Mouse (Mus musculus): ENCODE data around the gene BC030870. TPM values are rescaled to one million over a fixed set of nuclear protein-coding genes. Genes with fewer than 3 reads are reported as not detected.

BC030870 gene
- polyA plus RNA-seq, 1 experiment from 2014 or later = 0.24 TPM

DNA sequence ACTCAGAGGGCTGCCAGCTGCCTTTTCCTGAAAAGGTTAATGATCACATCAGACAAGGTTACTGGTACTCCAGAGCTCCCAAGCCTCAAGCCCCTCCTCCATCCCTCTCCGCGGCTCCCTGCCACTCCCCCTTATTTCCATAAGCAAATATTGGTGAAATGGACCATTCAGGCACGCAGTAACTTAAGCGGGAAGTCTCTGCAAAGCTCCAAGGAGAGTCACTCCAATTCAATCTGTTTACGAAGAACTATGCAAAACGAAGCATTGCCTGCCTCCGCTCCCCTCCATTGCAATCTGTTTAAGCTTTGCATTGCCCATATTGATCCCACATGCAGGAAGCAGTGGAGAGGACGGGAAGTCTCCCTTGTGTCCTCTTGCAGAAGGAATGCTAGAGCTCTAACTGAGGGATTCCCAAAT, 92.2 kb downstream of the BC030870 start, which contains the start of gene Apela:
Gene Apela, minus strand, starts transcription at position 220 of the 417 bp plus-strand sequence.
- Histone ChIP-seq H3K27ac (ENCODE audit: low read length) (no peak within 1 kb of the TSS), H3K4me1 (ENCODE audit: control insufficient read depth, insufficient read depth, low read length) (no peaks in the 10 kb centered on the region; the same call in 1 of the 2 replicates), H3K9ac (ENCODE audit: low read length) (peak within 1 kb of the TSS; percentile 43; the same call in 1 of the 2 replicates), H3K27me3 (ENCODE audit: control insufficient read depth, insufficient read depth, low read length) (no peaks in the 10 kb centered on the region), H3K4me3 (ENCODE audit: low read length) (peak within 1 kb of the TSS; percentile 54), H3K4me2 (ENCODE audit: low read depth, low read length) (peak within 1 kb of the TSS; percentile 82), H3K36me3 (ENCODE audit: control insufficient read depth, insufficient read depth) (no peaks in the 10 kb centered on the region), H3K9me3 (replicated peaks; ENCODE audit: control insufficient read depth, low read length) (no peaks in the 10 kb centered on the region)
- 1% methylated on average over 8 of the region's 8 CpGs for WGBS
- no peak for ATAC-seq (replicated peaks; ENCODE audit: extremely low read depth, insufficient read depth, low FRiP score)

Small RNA genes lying within 50 kb of the gene (microRNA-seq; reads per million reads assigned to microRNA genes)
- gene Gm24333 = not detected

Other genes with a start within 250 kb of the BC030870 start
- gene Tmem192, start 182.4 kb downstream of the BC030870 start, polyA plus RNA-seq (2015; fragmentation: Nextera tagmentation; extraction: Ambion mirVana) = 29.4 and 31.6 TPM in 2 replicates
- gene Trim75, start 141.7 kb downstream of the BC030870 start, polyA plus RNA-seq (2015; fragmentation: Nextera tagmentation; extraction: Ambion mirVana) = not detected in 2 replicates
- 0.07 and 0.16 TPM in 2 replicates for gene Trim61, start 111.0 kb downstream of the BC030870 start, polyA plus RNA-seq (2015; fragmentation: Nextera tagmentation; extraction: Ambion mirVana)
- not detected in 2 replicates for gene Trim60, start 111.0 kb downstream of the BC030870 start, polyA plus RNA-seq (2015; fragmentation: Nextera tagmentation; extraction: Ambion mirVana)
- 2.9 and 4.3 TPM in 2 replicates for gene Apela, start 92.2 kb downstream of the BC030870 start, polyA plus RNA-seq (2015; fragmentation: Nextera tagmentation; extraction: Ambion mirVana)
- not detected in 2 replicates for gene Gm10663, start 54.5 kb downstream of the BC030870 start, polyA plus RNA-seq (2015; fragmentation: Nextera tagmentation; extraction: Ambion mirVana)

All from heart, embryonic 16.5 days (tissue).